Mouse (Mus musculus): Measurements from ENCODE around the gene Gm20388. TPM values are rescaled to one million over a fixed set of nuclear protein-coding genes. Genes with fewer than 3 reads are reported as not detected.

Gene Gm20388
- total RNA-seq, 1 experiment from 2014 or later, result 18.4 TPM

DNA sequence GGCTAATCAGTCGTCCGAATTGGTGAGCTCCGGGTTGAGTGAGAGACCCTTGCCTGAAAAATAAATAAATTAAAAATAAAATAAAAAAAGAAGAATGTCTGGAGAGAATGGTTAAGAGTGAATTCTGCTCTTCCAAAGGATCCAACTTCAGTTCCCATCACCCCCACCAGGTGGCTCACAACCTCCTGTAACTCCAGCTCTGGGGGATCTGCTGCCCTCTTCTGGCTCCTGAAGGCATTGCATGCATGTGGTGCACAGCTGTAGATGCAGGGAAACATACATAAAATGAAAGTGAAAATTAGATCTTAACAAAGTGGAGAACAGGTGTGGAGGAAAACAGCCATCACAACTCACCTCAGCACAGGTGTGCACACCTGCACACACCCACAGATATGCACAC is 1840.8 kb downstream of the Gm20388 start:
- ATAC-seq (replicated peaks in 1 of 2; ENCODE audit: insufficient read depth in 1 of 2, low FRiP score in 2 of 2, low TSS enrichment in 1 of 2, low read depth in 1 of 2, poor library complexity in 2 of 2, severe bottlenecking in 2 of 2), result peak; percentile 51 to 59; a peak in 2 of 4 replicates

DNA sequence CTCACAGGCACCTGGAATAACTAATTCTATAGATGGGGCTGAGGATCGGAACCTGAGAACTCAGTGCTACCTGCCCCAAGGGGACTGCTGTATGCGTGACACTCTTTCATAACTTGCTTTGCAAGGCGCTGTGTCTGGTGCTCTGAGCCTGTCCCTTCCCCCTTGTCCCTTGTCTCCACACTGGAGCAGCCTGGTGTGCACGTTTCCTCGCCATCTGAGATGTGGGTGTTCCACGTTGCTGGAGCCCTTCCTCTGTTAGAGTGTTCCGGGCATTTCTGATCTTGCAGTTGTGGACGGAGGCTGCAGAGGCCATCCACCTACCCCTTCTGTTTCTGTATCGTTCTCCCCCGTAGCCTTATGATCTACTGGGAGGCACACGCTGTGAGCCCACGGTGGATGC is 1847.8 kb downstream of the Gm20388 start:
- no peak for ATAC-seq (replicated peaks in 1 of 2; ENCODE audit: insufficient read depth in 1 of 2, low FRiP score in 2 of 2, low TSS enrichment in 1 of 2, low read depth in 1 of 2, poor library complexity in 2 of 2, severe bottlenecking in 2 of 2)

DNA sequence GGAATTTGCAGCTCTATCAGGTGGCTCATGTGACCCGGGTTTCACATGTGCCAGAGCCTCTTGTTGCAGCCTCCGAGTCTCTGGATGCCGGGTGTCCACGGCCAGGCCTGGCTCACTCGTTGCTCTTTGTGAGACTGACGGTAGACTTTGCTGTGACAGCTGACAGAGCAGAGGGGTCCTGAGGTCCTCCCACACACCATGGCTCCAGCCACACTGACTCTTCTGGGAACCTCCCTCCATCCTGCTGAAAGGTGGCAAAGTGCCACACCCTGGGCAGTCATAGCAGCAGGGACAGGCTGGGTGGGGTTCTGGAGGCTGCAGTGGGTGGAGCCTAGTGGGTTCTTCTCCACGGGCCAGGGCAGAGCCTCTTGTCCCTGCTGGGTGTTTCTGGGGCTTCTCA is 1849.8 kb downstream of the Gm20388 start:
- ATAC-seq (replicated peaks in 1 of 2; ENCODE audit: insufficient read depth in 1 of 2, low FRiP score in 2 of 2, low TSS enrichment in 1 of 2, low read depth in 1 of 2, poor library complexity in 2 of 2, severe bottlenecking in 2 of 2), result no peak

DNA sequence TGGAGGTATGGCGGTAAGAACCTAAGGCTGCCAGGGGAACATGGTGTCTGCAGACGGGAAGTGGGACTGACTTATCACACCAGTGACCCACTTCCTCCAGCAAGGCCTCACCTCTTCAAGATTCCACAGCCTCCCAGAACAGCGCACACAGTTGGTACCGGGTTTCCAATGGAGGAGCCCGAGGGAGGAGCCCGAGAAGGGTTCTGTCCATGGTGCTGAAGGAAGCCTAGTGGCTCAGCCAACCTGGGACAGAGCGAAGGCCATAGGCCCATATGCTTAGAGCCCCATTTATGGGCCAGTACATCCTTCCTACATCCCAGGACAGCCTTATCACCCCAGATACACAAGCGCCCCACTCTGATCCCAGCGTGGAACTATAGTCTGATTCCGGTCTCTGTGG is 1850.8 kb downstream of the Gm20388 start:
- ATAC-seq (replicated peaks in 1 of 2; ENCODE audit: insufficient read depth in 1 of 2, low FRiP score in 2 of 2, low TSS enrichment in 1 of 2, low read depth in 1 of 2, poor library complexity in 2 of 2, severe bottlenecking in 2 of 2), result peak; percentile 27 to 52

DNA sequence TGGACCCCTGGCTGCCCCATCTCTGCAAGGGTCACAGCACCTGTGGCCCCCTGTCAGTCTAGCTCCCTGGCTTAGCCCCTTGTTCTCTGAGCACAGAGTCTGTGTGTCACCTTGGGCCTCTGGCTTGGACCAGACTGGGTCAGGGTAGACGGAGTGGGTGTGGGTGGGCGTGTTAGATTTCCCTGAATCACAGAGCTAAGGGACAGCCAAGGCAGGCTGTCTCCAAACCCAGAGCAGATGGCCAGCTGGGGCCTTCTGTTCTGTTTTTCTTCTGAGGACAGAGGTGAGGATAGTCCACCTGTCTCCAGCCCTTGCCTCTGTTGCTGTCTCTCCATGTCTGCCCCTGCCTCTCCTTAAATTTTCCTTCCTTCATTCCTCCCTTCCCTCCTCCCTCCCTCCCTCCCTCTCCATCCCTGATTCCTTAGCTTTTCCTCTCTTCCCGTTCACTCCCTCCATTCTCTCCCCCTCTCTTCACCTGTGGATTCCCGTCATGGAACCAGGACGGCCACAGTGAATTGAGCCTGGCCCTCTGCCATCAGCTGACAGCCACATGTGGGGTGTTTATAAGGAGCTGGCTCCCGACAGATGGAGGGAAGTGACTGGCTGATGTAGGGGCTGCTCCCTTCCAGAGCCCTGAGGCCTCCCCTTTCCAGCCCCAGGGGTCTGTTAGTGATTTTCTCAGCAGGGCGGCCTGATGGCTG is 1852.5 kb downstream of the Gm20388 start:
- no peak for ATAC-seq (replicated peaks in 1 of 2; ENCODE audit: insufficient read depth in 1 of 2, low FRiP score in 2 of 2, low TSS enrichment in 1 of 2, low read depth in 1 of 2, poor library complexity in 2 of 2, severe bottlenecking in 2 of 2)

DNA sequence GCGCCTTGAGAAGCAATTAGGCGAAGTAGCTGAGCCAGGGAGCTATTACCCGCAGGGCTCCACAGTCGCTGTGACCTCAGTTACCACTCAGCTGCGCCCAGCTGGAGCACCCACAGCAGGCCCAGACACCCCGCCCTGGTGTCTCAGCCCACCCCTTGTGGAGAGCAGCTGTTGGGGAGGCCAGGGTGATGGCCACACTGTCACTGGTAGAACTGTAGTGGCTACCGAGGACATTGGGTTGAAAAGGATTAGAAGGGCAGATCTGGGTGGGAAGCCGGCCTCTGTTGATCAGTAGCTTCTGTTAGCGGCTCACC is 1853.0 kb downstream of the Gm20388 start:
- ATAC-seq (replicated peaks in 1 of 2; ENCODE audit: insufficient read depth in 1 of 2, low FRiP score in 2 of 2, low TSS enrichment in 1 of 2, low read depth in 1 of 2, poor library complexity in 2 of 2, severe bottlenecking in 2 of 2), result no peak

DNA sequence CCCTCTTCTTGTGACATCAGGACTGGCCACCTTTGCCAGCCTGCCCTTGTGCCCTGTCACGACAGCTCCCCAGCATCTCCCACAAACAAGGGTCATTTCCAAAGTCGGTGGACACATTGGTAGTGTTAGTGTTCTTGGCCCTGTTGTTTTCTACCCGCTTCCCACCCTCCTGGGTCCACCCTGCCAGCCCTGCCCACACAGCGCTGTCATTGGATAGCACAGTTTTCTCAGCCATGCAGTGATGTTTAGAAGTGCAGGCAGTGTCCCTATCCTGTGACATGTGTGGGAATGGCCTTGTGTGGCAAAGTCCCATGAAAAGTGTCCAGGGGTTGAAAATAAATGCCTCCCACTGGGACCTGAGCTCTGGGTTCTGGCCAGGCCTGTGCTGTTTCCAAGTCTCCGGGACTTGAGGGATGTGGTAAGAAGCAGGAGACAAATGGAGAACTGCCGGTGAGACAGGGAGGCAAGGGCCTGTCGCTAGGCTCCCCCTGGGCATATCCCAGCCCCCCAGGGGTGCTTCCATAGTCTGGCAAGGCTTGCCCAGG is 1855.0 kb downstream of the Gm20388 start:
- no peak for ATAC-seq (replicated peaks in 1 of 2; ENCODE audit: insufficient read depth in 1 of 2, low FRiP score in 2 of 2, low TSS enrichment in 1 of 2, low read depth in 1 of 2, poor library complexity in 2 of 2, severe bottlenecking in 2 of 2)

DNA sequence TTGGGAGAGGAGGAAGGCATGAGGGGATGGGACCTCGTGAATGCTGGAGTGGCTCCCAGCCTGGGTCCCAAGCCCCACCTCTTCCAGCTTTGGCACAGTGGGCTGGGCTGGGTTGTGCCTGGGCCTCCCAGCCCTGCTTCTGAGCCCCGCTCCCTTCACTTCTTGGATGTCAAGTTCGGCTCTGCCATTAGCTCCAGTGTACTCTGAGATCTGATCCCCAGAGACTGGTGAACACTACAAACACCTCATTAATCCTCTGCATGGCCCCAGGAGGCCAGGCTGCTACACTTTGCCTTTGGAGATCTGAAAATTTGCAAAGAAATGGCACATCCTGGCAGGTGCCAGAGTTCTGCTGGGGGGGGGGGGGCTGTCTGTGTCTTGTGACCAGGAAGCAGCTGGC is 1858.5 kb downstream of the Gm20388 start:
- ATAC-seq (replicated peaks in 1 of 2; ENCODE audit: insufficient read depth in 1 of 2, low FRiP score in 2 of 2, low TSS enrichment in 1 of 2, low read depth in 1 of 2, poor library complexity in 2 of 2, severe bottlenecking in 2 of 2), result no peak

DNA sequence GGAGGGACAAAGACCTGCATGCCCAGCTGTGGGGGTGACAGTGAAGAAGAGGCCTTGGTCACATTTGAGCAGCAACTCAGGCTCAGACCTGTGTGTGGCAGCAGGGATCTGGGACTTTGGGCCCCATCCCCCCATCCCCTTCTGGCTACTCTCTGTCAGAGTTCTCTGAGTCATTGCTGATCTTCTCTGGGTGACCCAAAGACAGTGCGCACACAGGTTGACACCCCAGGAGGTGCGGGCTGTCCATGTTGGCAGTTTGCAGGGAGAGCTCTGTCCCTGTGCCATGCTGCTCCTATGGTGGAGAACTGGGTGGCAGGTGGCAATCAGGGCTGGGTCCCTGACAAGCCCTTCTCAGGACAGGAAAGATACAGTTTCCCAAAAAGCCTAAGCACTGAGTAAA is 1859.0 kb downstream of the Gm20388 start:
- no peak for ATAC-seq (replicated peaks in 1 of 2; ENCODE audit: insufficient read depth in 1 of 2, low FRiP score in 2 of 2, low TSS enrichment in 1 of 2, low read depth in 1 of 2, poor library complexity in 2 of 2, severe bottlenecking in 2 of 2)

DNA sequence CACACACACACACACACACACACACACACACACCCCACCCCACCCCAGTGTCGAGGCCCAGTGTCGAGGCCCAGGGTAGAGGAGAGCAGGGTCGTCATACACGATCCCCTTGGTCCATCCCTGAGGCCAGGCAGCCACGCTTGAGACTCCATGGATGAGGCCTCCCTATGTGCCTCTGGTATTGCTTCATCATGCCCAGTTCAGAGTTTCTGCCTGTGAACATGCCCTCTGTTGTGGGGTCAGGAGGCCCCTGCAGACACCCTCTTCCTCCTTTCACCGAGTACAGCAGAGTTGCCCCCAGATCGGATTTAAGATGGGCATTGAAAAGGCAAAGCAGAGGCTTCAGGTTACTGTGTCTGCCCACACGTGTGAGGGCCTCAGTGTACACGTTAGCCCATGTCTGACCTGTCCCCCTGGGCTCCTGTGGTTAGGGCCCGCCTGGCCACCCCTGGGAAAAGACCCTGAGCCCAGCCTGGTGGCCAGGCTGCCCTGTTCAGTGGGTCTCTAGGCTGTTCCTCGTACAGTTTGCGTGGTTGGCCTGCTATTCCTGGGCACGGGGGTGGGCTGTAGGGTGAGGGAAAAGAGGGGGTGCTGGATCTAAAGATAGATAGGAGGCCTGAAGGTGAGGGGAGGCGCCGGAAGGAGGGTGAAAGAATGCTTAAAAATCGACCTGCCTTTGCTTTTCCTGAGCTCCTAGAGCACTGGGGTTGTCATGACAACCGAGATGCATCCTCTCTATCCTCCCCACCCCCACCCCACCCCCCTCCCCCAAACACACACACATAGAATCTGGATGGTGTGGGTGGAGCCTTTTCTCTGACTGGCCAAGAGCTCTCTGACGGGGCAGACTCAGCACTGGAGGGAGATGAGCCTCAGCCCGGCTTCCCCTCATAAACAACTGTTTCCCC is 1860.5 kb downstream of the Gm20388 start:
- no peak for ATAC-seq (replicated peaks in 1 of 2; ENCODE audit: insufficient read depth in 1 of 2, low FRiP score in 2 of 2, low TSS enrichment in 1 of 2, low read depth in 1 of 2, poor library complexity in 2 of 2, severe bottlenecking in 2 of 2)

DNA sequence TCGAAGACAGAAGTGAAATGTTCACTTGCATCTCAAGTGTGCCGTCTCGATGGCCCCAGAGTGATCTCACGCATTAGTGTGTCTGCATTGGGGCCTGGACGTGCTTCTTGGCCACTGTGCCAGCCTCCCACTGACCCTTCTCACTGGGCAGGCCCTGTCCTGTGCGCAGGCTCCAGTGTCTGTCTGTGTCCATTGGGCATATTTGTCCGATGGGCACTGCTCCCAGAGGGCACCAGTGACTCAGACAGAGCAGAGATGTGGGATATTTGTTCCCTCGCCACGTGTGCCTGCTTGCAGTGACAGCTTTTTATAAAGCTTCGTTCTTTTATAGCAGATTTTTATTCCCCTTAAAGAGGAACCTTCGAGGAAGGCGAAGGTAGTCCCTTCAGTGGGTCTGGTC is 1863.2 kb downstream of the Gm20388 start:
- no peak for ATAC-seq (replicated peaks in 1 of 2; ENCODE audit: insufficient read depth in 1 of 2, low FRiP score in 2 of 2, low TSS enrichment in 1 of 2, low read depth in 1 of 2, poor library complexity in 2 of 2, severe bottlenecking in 2 of 2)

DNA sequence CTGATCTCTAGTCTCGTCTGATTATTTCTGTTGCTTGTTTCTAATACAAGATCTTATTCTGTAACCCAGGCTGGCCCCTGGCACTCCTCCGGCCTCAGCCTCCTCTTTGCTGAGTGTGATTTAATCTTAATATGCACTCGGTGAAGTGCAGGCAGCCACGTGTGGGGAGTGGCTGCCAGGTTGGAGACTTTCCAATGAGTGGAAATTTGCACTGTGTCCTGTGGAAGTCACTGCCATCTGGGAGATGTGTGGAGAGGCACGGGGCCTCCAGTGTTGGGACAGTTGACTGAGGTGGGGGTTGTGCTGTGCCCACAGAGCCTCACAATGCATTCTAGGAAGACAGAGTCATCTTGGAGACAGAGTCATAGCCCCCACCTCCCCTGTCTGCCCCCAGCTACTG is 1871.9 kb downstream of the Gm20388 start:
- ATAC-seq (replicated peaks in 1 of 2; ENCODE audit: insufficient read depth in 1 of 2, low FRiP score in 2 of 2, low TSS enrichment in 1 of 2, low read depth in 1 of 2, poor library complexity in 2 of 2, severe bottlenecking in 2 of 2), result no peak

DNA sequence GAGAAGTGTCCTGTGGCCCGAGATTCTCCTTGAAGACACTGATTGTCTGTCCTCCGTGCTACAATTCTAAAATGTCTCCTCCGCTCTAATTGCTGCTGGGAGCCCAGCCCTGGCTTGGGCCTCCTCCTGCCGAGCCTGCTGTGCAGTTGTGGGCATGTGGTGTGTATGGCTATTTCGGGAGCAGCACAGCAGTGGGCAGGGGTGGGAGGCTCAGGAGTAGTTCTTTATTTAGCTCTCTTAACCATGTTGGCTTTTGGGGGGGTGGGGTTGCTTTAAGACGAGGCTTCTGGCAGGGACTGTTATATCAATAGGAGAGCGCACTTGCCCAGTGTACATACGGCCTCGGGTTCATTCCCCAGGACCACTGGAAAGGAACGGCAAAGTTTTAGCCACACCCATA is 1875.9 kb downstream of the Gm20388 start:
- ATAC-seq (replicated peaks in 1 of 2; ENCODE audit: insufficient read depth in 1 of 2, low FRiP score in 2 of 2, low TSS enrichment in 1 of 2, low read depth in 1 of 2, poor library complexity in 2 of 2, severe bottlenecking in 2 of 2), result no peak

DNA sequence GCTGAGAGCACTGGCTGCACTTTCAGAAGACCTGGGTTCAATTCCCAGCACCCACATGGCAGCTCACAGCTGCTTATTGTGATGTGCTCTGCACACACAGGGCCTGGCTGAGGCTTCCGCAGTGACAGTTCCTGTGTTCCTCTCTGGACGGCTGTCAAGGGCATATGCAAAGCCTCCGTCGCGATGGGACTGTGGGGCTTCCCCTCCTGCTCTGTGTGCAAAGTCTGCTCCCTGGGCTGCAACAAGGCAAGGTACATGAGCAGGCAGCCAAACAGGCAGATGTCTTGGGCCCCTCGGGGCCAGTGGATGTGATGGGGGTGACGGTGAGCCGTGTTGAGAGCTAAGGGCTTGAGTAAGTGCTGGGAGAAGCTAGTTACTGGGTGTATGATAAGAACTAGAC is 1878.1 kb downstream of the Gm20388 start:
- ATAC-seq (replicated peaks in 1 of 2; ENCODE audit: insufficient read depth in 1 of 2, low FRiP score in 2 of 2, low TSS enrichment in 1 of 2, low read depth in 1 of 2, poor library complexity in 2 of 2, severe bottlenecking in 2 of 2), result no peak

DNA sequence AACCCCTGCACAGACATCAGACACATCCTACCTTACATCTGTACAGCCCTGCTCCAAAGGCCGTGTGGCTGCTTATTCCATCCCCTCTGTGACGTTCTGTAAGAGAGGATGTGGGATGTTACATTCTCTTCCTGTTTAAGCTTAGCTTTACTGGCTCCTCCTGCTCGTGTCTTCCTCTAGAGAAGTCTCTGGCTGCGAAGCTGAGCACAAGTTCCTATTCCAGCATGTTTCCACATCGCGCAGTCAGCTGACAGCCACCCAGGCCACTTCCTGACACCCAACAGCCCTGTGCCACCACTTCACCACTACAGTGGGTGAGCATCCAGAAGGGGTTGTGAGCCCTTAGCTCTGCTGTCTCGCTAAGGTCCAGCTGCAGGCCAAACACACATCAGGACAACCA is 1881.5 kb downstream of the Gm20388 start:
- peak; percentile 76 to 78 for ATAC-seq (replicated peaks in 1 of 2; ENCODE audit: insufficient read depth in 1 of 2, low FRiP score in 2 of 2, low TSS enrichment in 1 of 2, low read depth in 1 of 2, poor library complexity in 2 of 2, severe bottlenecking in 2 of 2)

DNA sequence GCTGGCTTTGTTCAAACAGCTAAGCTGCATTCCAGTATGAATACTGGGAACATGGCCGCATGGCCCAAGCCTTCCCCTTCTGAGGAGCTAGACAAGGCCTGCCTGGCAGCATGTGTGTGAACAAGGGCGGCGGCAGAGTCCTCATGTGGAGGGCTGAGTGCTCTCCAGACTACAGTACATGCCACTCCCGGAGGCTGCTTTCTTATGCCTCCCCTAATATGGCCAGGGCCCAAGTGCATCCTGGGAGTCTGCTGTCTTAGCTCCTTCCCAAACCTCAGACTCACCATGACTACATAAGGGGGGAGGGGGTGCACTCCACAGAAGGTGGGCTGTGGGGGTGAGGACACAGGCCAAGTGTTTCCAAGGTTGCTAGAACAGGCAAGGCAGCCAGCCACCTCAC is 1882.0 kb downstream of the Gm20388 start:
- peak; percentile 1 to 10; a peak in 1 of 4 replicates for ATAC-seq (replicated peaks in 1 of 2; ENCODE audit: insufficient read depth in 1 of 2, low FRiP score in 2 of 2, low TSS enrichment in 1 of 2, low read depth in 1 of 2, poor library complexity in 2 of 2, severe bottlenecking in 2 of 2)

DNA sequence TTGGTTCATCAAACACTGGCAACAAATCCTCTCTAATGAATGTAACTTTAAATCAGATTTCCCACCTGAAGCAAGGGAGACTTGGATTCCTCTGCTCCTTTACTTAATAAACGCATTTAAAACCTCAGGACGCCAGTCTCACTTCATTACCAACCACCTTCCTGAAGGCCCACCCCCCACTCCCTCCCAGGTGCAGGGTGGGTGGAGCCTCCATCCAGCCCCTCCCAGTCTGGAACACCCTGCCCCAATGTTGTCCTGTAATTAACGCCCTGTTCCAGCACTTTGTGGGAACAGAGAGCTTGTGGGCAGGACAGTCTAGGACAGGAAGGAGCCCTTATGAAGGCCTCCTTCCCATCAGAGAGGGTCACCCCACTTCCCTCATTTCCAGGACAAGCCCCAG is 1883.5 kb downstream of the Gm20388 start:
- ATAC-seq (replicated peaks in 1 of 2; ENCODE audit: insufficient read depth in 1 of 2, low FRiP score in 2 of 2, low TSS enrichment in 1 of 2, low read depth in 1 of 2, poor library complexity in 2 of 2, severe bottlenecking in 2 of 2), result no peak

DNA sequence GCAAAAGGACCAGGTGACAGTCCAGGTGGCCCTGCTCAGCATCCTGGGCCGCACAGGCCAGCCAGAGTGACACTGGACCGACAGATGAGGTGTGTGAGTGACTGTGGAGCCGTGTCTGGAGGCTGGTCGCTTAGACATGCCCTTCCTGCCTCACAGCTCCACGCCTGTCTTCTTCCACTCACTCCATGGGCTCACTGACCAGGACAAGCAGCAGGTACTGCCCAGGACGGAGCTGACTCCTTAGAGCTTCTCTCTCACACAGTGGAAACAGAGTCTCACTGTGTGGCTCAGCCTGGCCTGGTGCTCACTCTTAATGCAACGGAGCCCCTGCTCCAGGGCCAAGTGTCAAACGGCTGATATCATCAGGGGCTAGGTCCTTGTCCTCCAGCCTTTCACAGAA is 1884.8 kb downstream of the Gm20388 start:
- no peak for ATAC-seq (replicated peaks in 1 of 2; ENCODE audit: insufficient read depth in 1 of 2, low FRiP score in 2 of 2, low TSS enrichment in 1 of 2, low read depth in 1 of 2, poor library complexity in 2 of 2, severe bottlenecking in 2 of 2)
